Mouse (Mus musculus): ENCODE measurements at regions not wholly inside any gene's neighbourhood (a gene's known extent, or its start where the extent isn't known, plus 50 kb on each side); places are given as distances from the start of the nearest gene placed in this dataset.

GRCm38 (mm10) chr1:193543834-193544233 is 173.7 kb upstream of the Camk1g start:
- H3K36me3 ChIP-seq (ENCODE audit: insufficient read depth, low read length): no peaks in the 10 kb centered on the region
- H3K27me3 ChIP-seq (ENCODE audit: insufficient read depth, low read length): no peaks in the 10 kb centered on the region
- no peak for TF ChIP-seq NANOG (IDR thresholded peaks at IDR 0.05; ENCODE audit: borderline replicate concordance, low read length)
- TF ChIP-seq CTCF (conservative IDR thresholded peaks at IDR 0.05; ENCODE audit: low read length): no peak
- no peak for TF ChIP-seq POU5F1 (IDR thresholded peaks at IDR 0.05; ENCODE audit: borderline replicate concordance, low read length)

GRCm38 (mm10) chr1:193543284-193543683 is 173.2 kb upstream of the Camk1g start:
- no peaks in the 10 kb centered on the region for H3K36me3 ChIP-seq (ENCODE audit: insufficient read depth, low read length)
- no peaks in the 10 kb centered on the region for H3K27me3 ChIP-seq (ENCODE audit: insufficient read depth, low read length)
- no peak overlapping the region for H3K4me3 ChIP-seq (replicated peaks; ENCODE audit: low read length)
- peaks cover 95% of the 10 kb centered on the region for H3K4me1 ChIP-seq (replicated peaks; ENCODE audit: low read depth, low read length)
- H3K9me3 ChIP-seq (ENCODE audit: low read length): no peaks in the 10 kb centered on the region
- TF ChIP-seq NANOG (IDR thresholded peaks at IDR 0.05; ENCODE audit: borderline replicate concordance, low read length) (no peak), POU5F1 (IDR thresholded peaks at IDR 0.05; ENCODE audit: borderline replicate concordance, low read length) (no peak), CTCF (conservative IDR thresholded peaks at IDR 0.05; ENCODE audit: low read length) (no peak)

More at GRCm38 (mm10) chr1:193543834-193544233, 173.7 kb upstream of the Camk1g start:
- Histone ChIP-seq H3K4me3 (replicated peaks; ENCODE audit: low read length) (no peak overlapping the region), H3K9me3 (ENCODE audit: low read length) (no peaks in the 10 kb centered on the region), H3K4me1 (replicated peaks; ENCODE audit: low read depth, low read length) (peaks cover 91% of the 10 kb centered on the region)

- Histone ChIP-seq H3K4me1 (replicated peaks; ENCODE audit: low read depth, low read length) (peaks cover 98% of the 10 kb centered on the region), H3K36me3 (ENCODE audit: insufficient read depth, low read length) (no peaks in the 10 kb centered on the region), H3K4me3 (replicated peaks; ENCODE audit: low read length) (peak overlapping the region; percentile 37), H3K9me3 (ENCODE audit: low read length) (no peaks in the 10 kb centered on the region), H3K27me3 (ENCODE audit: insufficient read depth, low read length) (no peaks in the 10 kb centered on the region)
- TF ChIP-seq CTCF (conservative IDR thresholded peaks at IDR 0.05; ENCODE audit: low read length): no peak
- no peak for TF ChIP-seq POU5F1 (IDR thresholded peaks at IDR 0.05; ENCODE audit: borderline replicate concordance, low read length)
- peak; percentile 27; the same call in 1 of the 2 replicates for TF ChIP-seq NANOG (IDR thresholded peaks at IDR 0.05; ENCODE audit: borderline replicate concordance, low read length)
Measured at GRCm38 (mm10) chr1:193541934-193542580, 172.0 kb upstream of the Camk1g start.

- TF ChIP-seq POU5F1 (IDR thresholded peaks at IDR 0.05; ENCODE audit: borderline replicate concordance, low read length) (no peak), NANOG (IDR thresholded peaks at IDR 0.05; ENCODE audit: borderline replicate concordance, low read length) (no peak), CTCF (conservative IDR thresholded peaks at IDR 0.05; ENCODE audit: low read length) (no peak)
- no peaks in the 10 kb centered on the region for H3K27me3 ChIP-seq (ENCODE audit: insufficient read depth, low read length)
- H3K36me3 ChIP-seq (ENCODE audit: insufficient read depth, low read length): no peaks in the 10 kb centered on the region
- H3K4me3 ChIP-seq (replicated peaks; ENCODE audit: low read length): peak overlapping the region; percentile 37; the same call in 1 of the 2 replicates
- peaks cover 97% of the 10 kb centered on the region for H3K4me1 ChIP-seq (replicated peaks; ENCODE audit: low read depth, low read length)
- no peaks in the 10 kb centered on the region for H3K9me3 ChIP-seq (ENCODE audit: low read length)
Measured at GRCm38 (mm10) chr1:193541281-193541680, 171.2 kb upstream of the Camk1g start.

GRCm38 (mm10) chr1:193540486-193540885 is 170.4 kb upstream of the Camk1g start:
- TF ChIP-seq NANOG (IDR thresholded peaks at IDR 0.05; ENCODE audit: borderline replicate concordance, low read length): no peak
- no peak for TF ChIP-seq POU5F1 (IDR thresholded peaks at IDR 0.05; ENCODE audit: borderline replicate concordance, low read length)
- TF ChIP-seq CTCF (conservative IDR thresholded peaks at IDR 0.05; ENCODE audit: low read length): no peak
- H3K4me3 ChIP-seq (replicated peaks; ENCODE audit: low read length): no peak overlapping the region
- no peaks in the 10 kb centered on the region for H3K36me3 ChIP-seq (ENCODE audit: insufficient read depth, low read length)
- no peaks in the 10 kb centered on the region for H3K27me3 ChIP-seq (ENCODE audit: insufficient read depth, low read length)
- no peaks in the 10 kb centered on the region for H3K9me3 ChIP-seq (ENCODE audit: low read length)
- peaks cover 89% of the 10 kb centered on the region for H3K4me1 ChIP-seq (replicated peaks; ENCODE audit: low read depth, low read length)

GRCm38 (mm10) chr1:193539261-193539660 is 169.2 kb upstream of the Camk1g start:
- no peak for TF ChIP-seq CTCF (conservative IDR thresholded peaks at IDR 0.05; ENCODE audit: low read length)
- TF ChIP-seq NANOG (IDR thresholded peaks at IDR 0.05; ENCODE audit: borderline replicate concordance, low read length): no peak
- TF ChIP-seq POU5F1 (IDR thresholded peaks at IDR 0.05; ENCODE audit: borderline replicate concordance, low read length): no peak
- H3K4me1 ChIP-seq (replicated peaks; ENCODE audit: low read depth, low read length): peaks cover 82% of the 10 kb centered on the region
- no peaks in the 10 kb centered on the region for H3K9me3 ChIP-seq (ENCODE audit: low read length)
- H3K4me3 ChIP-seq (replicated peaks; ENCODE audit: low read length): 0 out of 2 replicates have a peak overlapping the region, but pooled peaks have one; percentile 13
- no peaks in the 10 kb centered on the region for H3K27me3 ChIP-seq (ENCODE audit: insufficient read depth, low read length)
- H3K36me3 ChIP-seq (ENCODE audit: insufficient read depth, low read length): no peaks in the 10 kb centered on the region

- peaks cover 75% of the 10 kb centered on the region for H3K4me1 ChIP-seq (replicated peaks; ENCODE audit: low read depth, low read length)
- no peaks in the 10 kb centered on the region for H3K36me3 ChIP-seq (ENCODE audit: insufficient read depth, low read length)
- H3K4me3 ChIP-seq (replicated peaks; ENCODE audit: low read length): 0 out of 2 replicates have a peak overlapping the region, but pooled peaks have one; percentile 13
- H3K9me3 ChIP-seq (ENCODE audit: low read length): no peaks in the 10 kb centered on the region
- no peaks in the 10 kb centered on the region for H3K27me3 ChIP-seq (ENCODE audit: insufficient read depth, low read length)
- no peak for TF ChIP-seq NANOG (IDR thresholded peaks at IDR 0.05; ENCODE audit: borderline replicate concordance, low read length)
- no peak for TF ChIP-seq POU5F1 (IDR thresholded peaks at IDR 0.05; ENCODE audit: borderline replicate concordance, low read length)
- TF ChIP-seq CTCF (conservative IDR thresholded peaks at IDR 0.05; ENCODE audit: low read length): no peak
Measured at GRCm38 (mm10) chr1:193538425-193538824, 168.3 kb upstream of the Camk1g start.

GRCm38 (mm10) chr1:193537616-193538015 is 167.5 kb upstream of the Camk1g start:
- Histone ChIP-seq H3K36me3 (ENCODE audit: insufficient read depth, low read length) (no peaks in the 10 kb centered on the region), H3K27me3 (ENCODE audit: insufficient read depth, low read length) (no peaks in the 10 kb centered on the region), H3K4me3 (replicated peaks; ENCODE audit: low read length) (no peak overlapping the region), H3K9me3 (ENCODE audit: low read length) (no peaks in the 10 kb centered on the region), H3K4me1 (replicated peaks; ENCODE audit: low read depth, low read length) (peaks cover 67% of the 10 kb centered on the region)
- TF ChIP-seq POU5F1 (IDR thresholded peaks at IDR 0.05; ENCODE audit: borderline replicate concordance, low read length) (no peak), CTCF (conservative IDR thresholded peaks at IDR 0.05; ENCODE audit: low read length) (no peak), NANOG (IDR thresholded peaks at IDR 0.05; ENCODE audit: borderline replicate concordance, low read length) (no peak)

All from E14TG2a.4 (cell line).